Mouse (Mus musculus) forebrain, postnatal 0 days (tissue): Measurements from ENCODE around the gene Sap25. TPM values are rescaled to one million over a fixed set of nuclear protein-coding genes. Genes with fewer than 3 reads are reported as not detected.

Experiments used
- ATAC-seq: fragments of 200-750 bp; cut with Nextera tagmentation; 2 replicates; pipeline ENCODE4 v1.8.0; 2017; ENCODE audit warnings: mild to moderate bottlenecking, moderate library complexity
- DNase-seq: peaks from one replicate; pipeline ENCODE4 v3.0.0-alpha.2; 2015
- H3K27ac ChIP-seq: fragments of 300-500 bp; sonication (generic); 2 replicates; pipeline ENCODE4 v1.5.1; 2014; ENCODE audit warnings: low read depth, mild to moderate bottlenecking, antibody characterized with exemption, low read length, moderate library complexity, mixed read lengths
- H3K27me3 ChIP-seq: fragments of 300-500 bp; sonication (generic); 2 replicates; pipeline ENCODE4 v1.6.1; 2014; ENCODE audit warnings: mild to moderate bottlenecking, low read length, mixed read lengths; ENCODE audit not compliant: insufficient read depth
- H3K36me3 ChIP-seq: fragments of 300-500 bp; sonication (generic); 2 replicates; pipeline ENCODE4 v1.6.1; 2014; ENCODE audit warnings: mild to moderate bottlenecking, moderate library complexity; ENCODE audit not compliant: insufficient read depth
- H3K4me1 ChIP-seq: fragments of 300-500 bp; sonication (generic); 2 replicates; pipeline ENCODE4 v1.6.1; 2014; ENCODE audit warnings: antibody characterized with exemption; ENCODE audit not compliant: insufficient read depth
- H3K4me2 ChIP-seq: fragments of 300-500 bp; sonication (generic); 2 replicates; pipeline ENCODE4 v1.6.1; 2014; ENCODE audit warnings: low read depth, mild to moderate bottlenecking, moderate library complexity
- H3K4me3 ChIP-seq: fragments of 300-500 bp; sonication (generic); 2 replicates; pipeline ENCODE4 v1.5.1; 2014; ENCODE audit warnings: low read depth, low read length, mixed read lengths
- H3K9ac ChIP-seq: fragments of 300-500 bp; sonication (generic); 2 replicates; pipeline ENCODE4 v1.6.1; 2014; ENCODE audit warnings: mild to moderate bottlenecking
- H3K9me3 ChIP-seq: fragments of 300-500 bp; sonication (generic); 2 replicates; pipeline ENCODE4 v1.6.1; 2016; ENCODE audit warnings: low read length
- CTCF ChIP-seq: sonication (generic); IDR thresholded peaks from 2 replicates; pipeline ENCODE4 v1.5.1; 2016; ENCODE audit warnings: antibody characterized with exemption, control low read depth, low read depth
- WGBS: fragments of 180-500 bp; shearing (Covaris S2); extraction: QIAGEN DNeasy Blood & Tissue Kit; methylation state at CpG from one replicate; pipeline ENCODE4 v1.1.7; 2014; 5-methylcytosine and 5-hydroxymethylcytosine counted together
- polyA plus RNA-seq: library from polyadenylated mRNA; unstranded; fragments of >200 nt; fragmentation: Nextera tagmentation; extraction: Ambion mirVana; gene quantifications from 2 replicates; pipeline ENCODE4 v1.2.1, GENCODE M21; 2015
- total RNA-seq: library from RNA; depleted of rRNA; stranded (reverse); fragments of >200 nt; gene quantifications from 2 replicates; pipeline ENCODE4 v1.2.3, GENCODE M21; 2014

Gene Sap25
- total and polyA plus RNA-seq, 2 experiments from 2014 or later, result 1.8 to 4.4 TPM

DNA sequence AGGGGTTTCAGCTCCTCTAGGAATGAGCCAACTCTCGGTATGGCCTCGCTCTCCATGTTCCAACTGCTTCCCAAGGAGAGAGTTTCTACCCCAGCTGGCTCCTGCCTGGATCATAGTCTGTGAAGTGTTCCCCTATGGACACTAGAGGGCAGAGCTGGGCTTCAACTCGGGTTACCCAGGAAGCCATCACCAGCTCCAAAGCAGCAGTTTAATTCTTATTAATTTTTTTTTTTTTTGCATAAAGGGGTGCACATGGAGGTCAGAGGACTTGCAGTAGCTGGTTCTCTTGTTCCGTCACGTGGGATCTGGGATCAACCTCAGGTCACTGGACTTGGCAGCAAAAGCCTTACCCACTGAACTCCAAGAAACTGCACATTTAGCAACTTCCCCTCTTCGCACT lies 15.8 kb downstream of the Sap25 start:
- Histone ChIP-seq H3K27ac (peak overlapping the region; percentile 59), H3K9me3 (no peaks in the 10 kb centered on the region), H3K4me2 (no peak overlapping the region), H3K9ac (no peak overlapping the region), H3K4me3 (no peak overlapping the region), H3K4me1 (no peaks in the 10 kb centered on the region), H3K36me3 (peaks cover 46% of the 10 kb centered on the region), H3K27me3 (no peaks in the 10 kb centered on the region)
- ATAC-seq (peak; percentile 92), DNase-seq (peak; percentile 92)
- 24% methylated on average over 6 of the region's 6 CpGs for whole genome bisulfite sequencing
- peak; percentile 88 for TF ChIP-seq CTCF

DNA sequence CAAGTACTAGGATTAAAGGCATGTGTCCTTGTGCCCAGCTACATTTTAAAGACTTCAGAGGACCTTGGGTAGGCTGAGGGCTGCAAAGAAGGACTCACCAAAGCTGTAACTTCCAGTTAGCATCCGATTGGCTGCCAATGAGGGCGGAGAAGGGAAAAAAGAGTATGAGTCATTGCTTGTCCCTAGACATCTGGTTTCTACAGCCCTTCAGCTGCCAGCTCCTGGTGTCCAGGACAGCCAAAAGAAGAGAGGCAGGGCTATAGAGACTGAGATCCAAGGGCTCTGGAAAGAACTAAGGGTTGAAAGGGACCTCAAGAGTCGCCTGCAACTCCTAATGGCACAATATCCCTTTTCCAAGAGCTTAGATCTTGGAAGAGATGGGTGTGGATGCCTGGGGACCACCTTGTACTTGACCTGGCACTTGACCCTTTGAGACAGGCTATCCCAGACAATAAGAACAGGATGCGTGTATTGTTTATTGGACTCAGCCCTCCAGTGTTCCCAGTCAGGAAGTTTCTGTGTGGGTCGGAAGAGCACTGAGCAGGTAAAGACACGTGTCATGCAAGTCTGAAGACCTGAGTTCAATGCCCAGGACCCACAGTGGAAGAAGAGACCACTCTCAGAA lies 19.0 kb downstream of the Sap25 start:
- WGBS, result 93% methylated on average over 6 of the region's 6 CpGs
- TF ChIP-seq CTCF, result no peak
- Histone ChIP-seq H3K9me3 (no peaks in the 10 kb centered on the region), H3K4me2 (no peak overlapping the region), H3K4me3 (no peak overlapping the region), H3K27ac (no peak overlapping the region), H3K4me1 (no peaks in the 10 kb centered on the region), H3K9ac (no peak overlapping the region), H3K36me3 (peaks cover 52% of the 10 kb centered on the region), H3K27me3 (no peaks in the 10 kb centered on the region)
- no peak for ATAC-seq
- DNase-seq, result no peak

DNA sequence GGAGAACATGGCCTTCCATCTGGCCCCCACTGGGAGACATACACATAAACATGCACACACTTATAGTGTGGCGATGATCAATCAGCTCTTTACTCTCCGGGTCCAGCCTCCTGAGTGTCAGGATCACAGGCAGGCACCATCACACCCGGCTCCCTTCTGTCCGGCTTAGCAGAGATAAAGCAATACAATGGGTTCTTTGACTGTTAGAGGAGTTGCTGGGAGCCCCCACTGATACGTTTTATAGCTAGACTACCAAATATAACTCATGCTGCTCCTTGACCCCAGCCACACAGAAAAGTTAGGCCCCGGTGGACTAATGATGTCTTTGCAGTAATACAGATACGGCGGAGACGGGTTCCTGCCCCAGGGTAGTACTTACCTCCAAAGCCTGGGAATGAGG lies 21.9 kb downstream of the Sap25 start:
- no peak overlapping the region for H3K4me3 ChIP-seq
- TF ChIP-seq CTCF, result no peak
- DNase-seq (no peak), ATAC-seq (no peak)
- H3K36me3 ChIP-seq, result peaks cover 69% of the 10 kb centered on the region
- no peaks in the 10 kb centered on the region for H3K27me3 ChIP-seq
- no peaks in the 10 kb centered on the region for H3K4me1 ChIP-seq
- no peak overlapping the region for H3K9ac ChIP-seq
- no peak overlapping the region for H3K4me2 ChIP-seq
- WGBS, result 72% methylated on average over 9 of the region's 9 CpGs
- no peaks in the 10 kb centered on the region for H3K9me3 ChIP-seq
- no peak overlapping the region for H3K27ac ChIP-seq

DNA sequence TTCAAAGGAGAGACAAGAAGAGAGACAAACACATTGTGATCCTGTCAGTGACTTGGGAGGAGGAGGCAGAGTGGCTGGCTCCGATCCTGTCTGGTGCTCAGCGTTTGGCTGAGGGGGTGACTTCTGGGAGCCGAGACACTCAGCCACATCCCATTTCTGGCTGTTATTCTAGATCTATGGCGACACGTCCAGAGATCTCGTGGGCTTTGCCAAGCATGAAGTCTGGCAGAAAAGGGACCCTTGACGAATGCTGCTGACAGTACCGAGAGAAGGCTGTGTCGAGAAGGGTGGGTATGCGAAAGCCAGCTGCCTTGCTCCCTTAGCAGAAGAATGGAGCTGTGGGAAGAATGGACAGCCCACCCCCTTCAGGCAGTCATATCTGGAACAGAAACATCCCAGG lies 27.8 kb downstream of the Sap25 start:
- peaks cover 29% of the 10 kb centered on the region for H3K36me3 ChIP-seq
- WGBS, result 62% methylated on average over 10 of the region's 10 CpGs
- H3K9me3 ChIP-seq, result no peaks in the 10 kb centered on the region
- no peak overlapping the region for H3K9ac ChIP-seq
- H3K4me3 ChIP-seq, result no peak overlapping the region
- DNase-seq, result peak; percentile 43
- no peak for TF ChIP-seq CTCF
- H3K4me1 ChIP-seq, result no peaks in the 10 kb centered on the region
- H3K4me2 ChIP-seq, result no peak overlapping the region
- ATAC-seq, result peak; percentile 47; the same call in 1 of the 2 replicates
- H3K27me3 ChIP-seq, result no peaks in the 10 kb centered on the region
- no peak overlapping the region for H3K27ac ChIP-seq

DNA sequence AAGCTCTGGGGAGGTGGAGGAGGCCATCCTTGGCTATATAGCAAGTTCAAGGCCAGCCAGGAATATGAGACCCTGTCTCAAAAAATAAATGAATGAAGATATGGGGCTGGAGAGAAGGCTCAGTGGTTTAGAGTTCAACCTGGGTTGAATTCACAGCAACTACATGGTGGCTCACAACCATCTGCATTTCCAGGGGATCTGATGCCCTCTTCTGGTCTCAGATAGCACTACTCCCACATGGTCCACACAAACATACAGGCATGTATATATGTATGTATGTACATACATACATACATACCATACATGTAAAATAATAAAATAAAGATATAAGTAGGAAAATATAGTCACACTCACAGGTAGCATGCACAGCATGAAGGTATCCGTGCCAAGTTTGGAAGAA lies 29.1 kb downstream of the Sap25 start:
- Histone ChIP-seq H3K27ac (no peak overlapping the region), H3K36me3 (peaks cover 18% of the 10 kb centered on the region), H3K9ac (no peak overlapping the region), H3K4me1 (no peaks in the 10 kb centered on the region), H3K27me3 (no peaks in the 10 kb centered on the region), H3K4me2 (no peak overlapping the region), H3K4me3 (no peak overlapping the region), H3K9me3 (no peaks in the 10 kb centered on the region)
- TF ChIP-seq CTCF, result peak; percentile 48
- ATAC-seq (no peak), DNase-seq (no peak)
- 98% methylated on average over 1 of the region's 1 CpGs for WGBS

DNA sequence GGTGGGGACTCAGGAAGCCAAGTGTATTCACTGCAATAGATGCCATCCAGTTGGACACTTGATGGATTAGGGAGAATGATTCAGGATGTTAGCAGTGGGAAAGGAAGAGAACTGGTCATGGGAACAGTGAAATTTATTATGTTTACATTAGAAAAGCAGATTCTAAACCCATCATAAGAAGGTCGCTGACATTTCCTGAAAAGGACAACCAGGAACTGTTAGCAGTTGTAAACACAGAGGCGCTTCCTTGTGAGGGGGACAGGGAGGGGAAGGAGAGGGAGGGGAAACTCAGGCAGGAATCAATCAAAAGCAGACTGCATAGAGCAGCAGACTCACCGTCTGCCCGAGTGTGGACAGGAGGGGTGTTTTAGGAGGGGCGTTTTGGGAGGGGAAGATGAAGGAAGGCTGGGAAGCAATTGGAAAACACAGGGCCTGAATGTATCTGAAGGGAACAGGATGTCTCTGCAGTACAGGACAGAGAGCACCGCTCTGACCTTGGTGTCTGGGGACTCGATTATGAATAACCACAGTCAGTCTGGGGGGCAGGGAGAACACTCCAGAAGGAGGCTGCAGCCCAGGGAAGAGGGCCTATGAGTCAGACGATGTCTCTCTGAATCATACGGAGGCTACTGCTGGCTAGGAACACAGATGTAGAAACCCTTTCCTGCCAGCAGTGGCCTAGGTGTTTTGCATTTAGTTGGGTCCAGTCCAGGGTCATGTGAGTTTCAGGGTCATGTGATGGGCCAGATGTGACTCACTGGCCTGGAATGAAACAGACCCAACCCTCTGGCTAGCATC lies 30.5 kb downstream of the Sap25 start:
- 49% methylated on average over 9 of the region's 9 CpGs for WGBS
- H3K9me3 ChIP-seq, result no peaks in the 10 kb centered on the region
- no peak overlapping the region for H3K9ac ChIP-seq
- peak overlapping the region; percentile 45 for H3K27ac ChIP-seq
- DNase-seq (no peak), ATAC-seq (peak; percentile 25)
- no peak for TF ChIP-seq CTCF
- no peaks in the 10 kb centered on the region for H3K4me1 ChIP-seq
- no peak overlapping the region for H3K4me3 ChIP-seq
- no peak overlapping the region for H3K4me2 ChIP-seq
- H3K36me3 ChIP-seq, result peaks cover 10% of the 10 kb centered on the region
- H3K27me3 ChIP-seq, result no peaks in the 10 kb centered on the region

DNA sequence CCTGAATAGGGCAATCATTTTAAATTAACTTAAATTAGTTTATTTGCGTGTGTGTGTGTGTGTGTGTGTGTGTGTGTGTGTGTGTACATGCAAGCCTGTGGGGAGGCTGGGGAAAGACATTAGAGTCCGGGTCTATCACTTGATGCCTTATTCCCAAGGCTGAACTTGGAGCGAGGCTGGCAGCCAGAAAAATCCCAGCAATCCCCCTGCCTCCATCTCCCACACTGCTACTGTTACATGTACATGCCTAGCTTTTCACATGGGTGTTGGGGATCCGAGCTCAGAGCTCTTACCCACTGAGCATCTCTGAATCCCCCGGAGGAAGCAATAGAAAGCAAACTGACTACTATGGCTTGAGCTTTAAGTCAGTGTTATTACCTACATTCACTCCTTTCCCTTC lies 31.2 kb downstream of the Sap25 start:
- no peaks in the 10 kb centered on the region for H3K9me3 ChIP-seq
- no peak overlapping the region for H3K27ac ChIP-seq
- WGBS, result 86% methylated on average over 5 of the region's 5 CpGs
- H3K4me2 ChIP-seq, result no peak overlapping the region
- TF ChIP-seq CTCF, result no peak
- peaks cover 6% of the 10 kb centered on the region; the same call in 1 of the 2 replicates for H3K36me3 ChIP-seq
- H3K4me1 ChIP-seq, result no peaks in the 10 kb centered on the region
- no peak overlapping the region for H3K9ac ChIP-seq
- H3K4me3 ChIP-seq, result no peak overlapping the region
- ATAC-seq, result no peak
- no peak for DNase-seq
- H3K27me3 ChIP-seq, result no peaks in the 10 kb centered on the region
